Mouse (Mus musculus): ENCODE measurements around the gene D10Jhu81e. TPM values are rescaled to one million over a fixed set of nuclear protein-coding genes. Genes with fewer than 3 reads are reported as not detected.
"Not testable (repeated sequence)": the region's sequence is repeated elsewhere in the genome, so short reads cannot be mapped to it uniquely, and the experiment has no call there.

D10Jhu81e gene
- polyA plus RNA-seq, 1 experiment from 2014 or later: 19.0 TPM

DNA sequence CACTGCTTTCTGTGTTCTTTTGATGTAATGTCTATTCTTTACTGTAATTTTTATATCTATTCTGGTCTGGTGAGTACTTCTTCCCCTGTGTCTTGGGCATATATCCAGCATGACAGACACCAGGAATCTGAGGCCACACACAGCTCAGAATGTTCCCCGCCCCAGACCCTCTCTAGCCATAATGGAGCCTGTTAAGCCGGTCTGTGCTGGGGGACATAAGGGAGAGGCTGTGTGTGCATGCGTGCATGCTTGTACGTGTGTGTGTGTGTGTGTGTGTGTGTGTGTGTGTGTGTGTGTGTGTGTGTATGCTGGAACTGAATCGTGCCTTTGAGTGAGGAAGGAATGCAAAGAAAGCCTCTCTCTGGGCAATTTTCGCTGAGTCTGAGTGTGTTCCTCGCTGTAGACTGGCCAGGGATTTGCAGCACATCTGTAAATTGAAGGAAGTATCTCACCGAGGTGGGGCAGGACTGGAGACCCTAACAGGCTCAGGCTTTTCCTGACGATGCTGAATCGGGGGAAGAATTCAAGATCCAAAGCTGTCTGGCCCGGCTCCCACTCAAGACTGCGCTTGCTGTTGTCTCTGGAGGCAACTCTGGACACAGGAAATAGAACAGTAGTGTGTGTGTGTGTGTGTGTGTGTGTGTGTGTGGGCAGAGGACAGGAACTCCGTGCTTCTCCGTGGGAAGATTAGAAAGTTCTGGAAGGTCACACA is 30.6 kb downstream of the D10Jhu81e start:
- Histone ChIP-seq H3K4me1 (peaks cover 8% of the 10 kb centered on the region), H3K4me3 (no peak overlapping the region), H3K4me2 (replicated peaks) (no peak overlapping the region), H3K27ac (no peak overlapping the region), H3K27me3 (replicated peaks) (no peaks in the 10 kb centered on the region), H3K36me3 (no peaks in the 10 kb centered on the region), H3K9ac (no peak overlapping the region), H3K9me3 (no peaks in the 10 kb centered on the region)
- no peak for ATAC-seq (ENCODE audit: low FRiP score, low read depth)
- WGBS: 77% methylated on average over 14 of the region's 14 CpGs

DNA sequence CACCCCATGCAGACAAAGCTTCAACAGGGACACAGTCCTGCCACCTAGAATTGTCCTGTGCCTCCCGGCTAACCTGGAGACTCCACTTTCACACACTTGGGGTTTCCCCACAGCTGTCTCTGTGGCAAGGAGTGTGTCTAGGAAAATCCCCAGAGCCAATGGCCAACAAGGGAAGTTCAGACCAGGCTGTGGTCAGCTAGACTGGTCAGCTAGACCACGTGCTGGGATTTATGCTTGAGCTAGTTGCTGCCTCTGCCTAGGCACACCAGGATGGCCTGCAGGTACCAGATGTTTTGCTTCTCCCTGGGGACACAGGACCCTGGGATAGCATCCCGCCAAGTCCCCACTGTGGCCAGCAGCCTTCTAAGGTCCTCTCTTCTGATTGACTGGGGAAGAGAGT is 32.4 kb downstream of the D10Jhu81e start:
- no peak overlapping the region for H3K4me2 ChIP-seq (replicated peaks)
- WGBS: 87% methylated on average over 3 of the region's 3 CpGs
- H3K27me3 ChIP-seq (replicated peaks): no peaks in the 10 kb centered on the region
- H3K36me3 ChIP-seq: no peaks in the 10 kb centered on the region
- peaks cover 8% of the 10 kb centered on the region for H3K4me1 ChIP-seq
- ATAC-seq (ENCODE audit: low FRiP score, low read depth): no peak
- no peaks in the 10 kb centered on the region for H3K9me3 ChIP-seq
- no peak overlapping the region for H3K27ac ChIP-seq
- no peak overlapping the region for H3K4me3 ChIP-seq
- H3K9ac ChIP-seq: no peak overlapping the region

DNA sequence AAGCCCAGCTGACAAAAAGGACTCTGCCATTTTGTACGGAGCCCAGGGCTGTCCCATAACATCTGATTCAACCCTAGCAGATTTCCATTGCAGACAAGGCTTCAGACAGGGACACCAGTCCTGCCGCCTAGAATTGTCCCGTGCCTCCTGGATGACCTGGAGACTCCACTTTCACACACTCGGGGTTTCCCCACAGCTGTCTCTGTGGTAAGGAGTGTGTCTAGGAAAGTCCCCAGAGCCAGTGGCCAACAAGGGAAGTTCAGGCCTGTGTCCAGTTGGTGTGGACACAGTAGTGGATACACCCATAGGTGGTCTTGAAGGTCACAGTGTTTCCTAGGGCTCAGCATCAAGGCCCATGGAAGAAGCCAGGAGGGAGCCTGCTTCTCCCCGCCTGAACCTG is 33.6 kb downstream of the D10Jhu81e start:
- Histone ChIP-seq H3K4me3 (no peak overlapping the region), H3K36me3 (no peaks in the 10 kb centered on the region), H3K9me3 (no peaks in the 10 kb centered on the region), H3K27me3 (replicated peaks) (no peaks in the 10 kb centered on the region), H3K4me1 (peaks cover 8% of the 10 kb centered on the region), H3K27ac (no peak overlapping the region), H3K4me2 (replicated peaks) (no peak overlapping the region), H3K9ac (no peak overlapping the region)
- WGBS: 85% methylated on average over 5 of the region's 5 CpGs
- ATAC-seq (ENCODE audit: low FRiP score, low read depth): no peak

DNA sequence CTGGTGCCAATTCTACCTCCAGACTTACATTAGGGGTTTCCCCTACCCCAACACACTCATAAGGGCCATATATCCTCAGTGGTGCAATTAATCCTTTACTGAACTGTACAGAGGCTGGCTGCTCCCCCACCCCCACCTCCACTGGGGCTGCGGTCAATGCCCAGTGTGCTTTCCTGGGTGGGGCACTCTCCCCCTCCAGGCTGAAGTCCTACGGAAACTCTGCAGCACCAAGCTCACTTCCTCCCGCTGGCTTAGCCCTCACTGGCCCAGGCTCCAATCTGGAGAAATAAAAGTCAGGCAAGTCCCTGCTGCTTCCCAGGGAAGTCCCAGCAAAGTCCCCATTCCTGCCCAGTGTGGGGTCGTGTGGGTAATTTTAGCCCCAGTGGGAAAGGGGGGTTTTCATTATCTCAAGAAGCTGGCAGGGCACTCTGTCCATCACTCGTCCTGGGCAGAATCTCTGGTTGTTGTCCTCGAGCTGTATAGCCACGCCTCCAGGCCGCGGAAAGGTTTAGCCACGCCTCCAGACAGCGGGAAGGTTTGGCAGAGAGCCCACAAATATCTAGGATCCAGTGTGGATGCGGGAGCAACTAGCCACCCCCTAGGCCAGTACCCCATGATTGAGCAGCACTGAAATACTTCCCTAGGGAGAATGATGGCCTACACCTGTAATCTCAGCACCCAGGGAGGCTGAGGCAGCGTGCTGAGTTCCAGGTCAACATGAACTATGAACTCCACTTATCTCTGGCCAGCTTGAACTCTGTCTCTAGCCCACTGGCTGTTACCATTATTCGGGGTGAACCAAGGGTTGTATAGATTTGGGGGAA is 34.4 kb downstream of the D10Jhu81e start:
- H3K36me3 ChIP-seq: no peaks in the 10 kb centered on the region
- no peak overlapping the region for H3K4me3 ChIP-seq
- peak; percentile 66 for ATAC-seq (ENCODE audit: low FRiP score, low read depth)

DNA sequence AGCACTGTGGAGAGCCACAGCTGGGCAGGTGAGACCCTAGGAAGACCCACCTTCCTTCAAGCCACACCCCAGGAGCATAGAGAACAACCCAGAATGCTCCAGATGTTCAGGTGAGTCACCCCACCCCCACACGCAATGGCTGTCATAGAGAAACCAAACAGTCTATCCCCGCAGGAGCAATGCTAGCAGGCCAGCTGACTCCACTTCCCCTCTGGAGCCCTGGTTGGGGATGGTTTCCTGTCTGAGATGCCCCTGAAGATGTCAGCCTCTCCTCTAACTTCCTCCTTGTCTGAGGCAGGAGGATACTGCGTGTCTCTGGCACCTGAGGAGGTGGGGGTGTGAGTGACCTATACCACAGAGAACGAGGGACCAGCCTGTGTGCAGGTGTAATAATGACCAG is 35.2 kb downstream of the D10Jhu81e start:
- Histone ChIP-seq H3K27ac (no peak overlapping the region), H3K4me3 (no peak overlapping the region), H3K36me3 (no peaks in the 10 kb centered on the region), H3K4me2 (replicated peaks) (no peak overlapping the region), H3K27me3 (replicated peaks) (no peaks in the 10 kb centered on the region), H3K4me1 (peaks cover 8% of the 10 kb centered on the region), H3K9me3 (no peaks in the 10 kb centered on the region), H3K9ac (no peak overlapping the region)
- WGBS: 80% methylated on average over 4 of the region's 4 CpGs
- ATAC-seq (ENCODE audit: low FRiP score, low read depth): peak; percentile 25; the same call in 1 of the 2 replicates

More for the DNA sequence above, 34.4 kb downstream of the D10Jhu81e start:
- H3K9me3 ChIP-seq: no peaks in the 10 kb centered on the region
- H3K4me1 ChIP-seq: peaks cover 8% of the 10 kb centered on the region
- H3K4me2 ChIP-seq (replicated peaks): peak overlapping the region; percentile 45
- WGBS: 14% methylated on average over 14 of the region's 14 CpGs
- H3K27ac ChIP-seq: no peak overlapping the region
- H3K27me3 ChIP-seq (replicated peaks): no peaks in the 10 kb centered on the region
- H3K9ac ChIP-seq: no peak overlapping the region

DNA sequence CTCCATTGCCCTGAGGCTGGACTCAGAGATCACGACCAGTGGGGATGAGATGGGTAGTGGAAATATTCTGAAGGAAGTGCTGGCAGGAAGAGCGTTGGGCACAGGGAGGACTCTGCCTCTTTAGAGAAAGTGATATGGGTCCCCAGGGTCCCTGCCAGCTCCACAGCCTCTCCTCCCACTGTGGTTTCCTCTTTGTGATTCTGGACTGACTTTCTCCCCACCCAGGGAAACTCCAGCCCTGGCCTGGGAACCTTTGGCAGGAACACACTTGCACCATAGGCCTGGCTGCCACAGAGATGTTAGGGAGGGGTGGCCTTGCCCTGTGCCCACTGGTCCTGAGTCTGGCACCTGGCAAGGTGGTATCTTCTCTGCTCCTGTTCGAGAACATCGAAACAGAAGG is 39.6 kb downstream of the D10Jhu81e start:
- H3K9ac ChIP-seq: no peak overlapping the region
- no peaks in the 10 kb centered on the region for H3K9me3 ChIP-seq
- no peak overlapping the region for H3K4me2 ChIP-seq (replicated peaks)
- peaks cover 4% of the 10 kb centered on the region; the same call in 1 of the 2 replicates for H3K4me1 ChIP-seq
- H3K27ac ChIP-seq: no peak overlapping the region
- no peaks in the 10 kb centered on the region for H3K27me3 ChIP-seq (replicated peaks)
- WGBS: 78% methylated on average over 4 of the region's 4 CpGs
- no peak for ATAC-seq (ENCODE audit: low FRiP score, low read depth)
- H3K4me3 ChIP-seq: no peak overlapping the region
- H3K36me3 ChIP-seq: no peaks in the 10 kb centered on the region

DNA sequence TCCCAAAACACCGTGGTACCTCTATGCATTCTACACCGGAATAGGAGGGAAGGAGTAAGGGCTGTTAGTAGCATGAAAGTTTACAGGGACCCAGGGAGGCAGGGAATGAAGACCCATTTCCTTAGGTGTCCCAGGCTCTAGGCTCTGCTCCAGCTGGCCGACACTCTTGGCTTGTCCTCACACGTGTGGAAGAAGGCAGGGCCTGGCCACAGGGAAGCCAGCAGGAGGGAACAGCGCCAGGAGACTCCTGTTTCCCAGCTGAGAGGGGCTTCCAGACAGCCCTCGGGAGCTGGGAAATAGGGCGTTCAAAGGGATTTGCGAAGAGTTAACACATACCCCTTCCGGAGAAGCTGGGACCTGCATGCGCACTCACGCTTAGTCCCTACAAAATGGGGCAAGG is 40.2 kb downstream of the D10Jhu81e start:
- no peaks in the 10 kb centered on the region for H3K27me3 ChIP-seq (replicated peaks)
- WGBS: 57% methylated on average over 11 of the region's 11 CpGs
- no peaks in the 10 kb centered on the region for H3K36me3 ChIP-seq
- ATAC-seq (ENCODE audit: low FRiP score, low read depth): no peak
- H3K4me2 ChIP-seq (replicated peaks): no peak overlapping the region
- H3K27ac ChIP-seq: no peak overlapping the region
- H3K4me1 ChIP-seq: no peaks in the 10 kb centered on the region
- no peaks in the 10 kb centered on the region for H3K9me3 ChIP-seq
- no peak overlapping the region for H3K4me3 ChIP-seq
- no peak overlapping the region for H3K9ac ChIP-seq

DNA sequence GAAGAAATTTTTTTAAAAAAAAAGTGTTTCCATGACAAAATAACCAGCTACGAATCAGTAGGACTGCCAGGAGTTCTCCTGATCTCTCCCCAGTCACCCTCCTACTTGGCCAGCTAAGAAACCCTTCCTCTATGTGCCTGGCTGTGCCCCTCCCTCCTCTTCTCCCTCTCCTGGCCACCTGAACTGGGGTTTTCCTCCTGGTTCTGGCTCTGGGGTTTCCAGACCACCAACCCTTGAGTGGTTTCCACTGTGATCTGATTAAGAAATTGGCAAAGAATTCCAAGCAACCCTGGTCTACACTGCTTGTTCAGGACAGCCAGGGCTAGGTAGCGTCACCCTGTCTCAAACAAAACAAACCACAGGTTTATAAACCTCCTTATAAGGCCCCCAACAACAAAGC is 40.9 kb downstream of the D10Jhu81e start:
- Histone ChIP-seq H3K9ac (no peak overlapping the region), H3K36me3 (no peaks in the 10 kb centered on the region), H3K4me1 (no peaks in the 10 kb centered on the region), H3K4me3 (no peak overlapping the region), H3K27me3 (replicated peaks) (no peaks in the 10 kb centered on the region), H3K4me2 (replicated peaks) (no peak overlapping the region), H3K27ac (no peak overlapping the region), H3K9me3 (no peaks in the 10 kb centered on the region)
- 84% methylated on average over 2 of the region's 2 CpGs for WGBS
- no peak for ATAC-seq (ENCODE audit: low FRiP score, low read depth)

DNA sequence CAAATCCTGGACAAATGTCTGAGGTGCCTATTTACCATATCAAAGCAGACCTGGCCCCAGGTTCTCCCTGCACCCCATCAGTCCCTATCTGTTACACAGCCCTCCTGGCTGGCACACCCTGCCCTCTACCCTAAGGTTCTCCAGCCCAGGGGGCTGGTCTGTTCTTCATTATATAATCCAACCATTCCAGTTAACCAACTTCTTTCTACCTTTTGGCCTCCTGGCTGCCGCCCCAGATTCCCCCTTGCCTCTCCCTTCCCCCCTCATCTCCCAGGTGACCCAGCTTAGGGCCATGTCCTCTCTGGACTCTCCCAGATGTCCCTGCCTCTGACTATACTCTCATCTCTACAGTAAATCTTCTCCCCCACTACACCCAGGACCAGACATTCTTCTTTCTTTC is 41.7 kb downstream of the D10Jhu81e start:
- Histone ChIP-seq H3K36me3 (no peaks in the 10 kb centered on the region), H3K27ac (no peak overlapping the region), H3K4me3 (no peak overlapping the region), H3K9me3 (no peaks in the 10 kb centered on the region), H3K9ac (no peak overlapping the region), H3K4me1 (no peaks in the 10 kb centered on the region), H3K27me3 (replicated peaks) (no peaks in the 10 kb centered on the region), H3K4me2 (replicated peaks) (no peak overlapping the region)
- ATAC-seq (ENCODE audit: low FRiP score, low read depth): no peak
- 88% methylated on average over 1 of the region's 1 CpGs for WGBS

DNA sequence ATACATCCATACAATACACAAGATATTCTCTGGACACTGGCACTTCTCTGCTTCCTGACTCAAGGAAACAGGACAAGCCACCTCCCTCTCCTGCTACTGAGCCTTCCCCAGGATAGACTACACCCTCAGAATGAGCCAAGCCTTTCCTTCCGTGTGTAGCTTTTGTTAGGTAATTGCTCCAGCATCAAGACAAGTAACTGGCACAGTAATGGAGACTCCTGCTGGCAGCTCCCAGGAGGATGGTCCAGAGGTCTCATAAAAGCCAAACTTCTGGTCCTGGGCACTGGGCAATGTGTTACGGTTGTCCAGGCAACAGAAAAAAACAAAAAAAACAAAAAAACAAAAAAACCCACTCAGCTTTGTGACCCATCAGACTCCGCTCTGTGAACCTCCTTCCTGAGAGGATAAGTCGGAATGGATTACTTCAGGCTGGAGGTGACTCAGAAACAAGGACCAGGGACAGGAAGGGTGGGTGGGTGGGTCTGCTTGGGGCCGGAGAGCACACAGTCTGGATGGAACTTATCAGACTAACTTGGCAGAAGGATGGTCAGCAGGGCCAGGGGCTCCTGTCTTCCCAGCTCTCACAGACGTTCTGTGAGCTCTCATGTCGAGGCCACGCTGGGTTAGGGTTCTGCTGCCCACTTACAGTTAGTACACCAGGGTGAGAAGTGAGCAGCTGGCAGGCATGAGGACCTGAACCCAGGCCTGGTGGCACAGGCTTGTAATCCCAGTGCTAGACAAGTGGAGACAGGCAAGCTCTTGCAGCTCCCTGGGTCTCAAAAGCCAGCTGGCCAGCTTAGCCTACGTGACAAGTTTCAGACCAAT is 42.3 kb downstream of the D10Jhu81e start:
- H3K27me3 ChIP-seq (replicated peaks): no peaks in the 10 kb centered on the region
- H3K4me1 ChIP-seq: no peaks in the 10 kb centered on the region
- no peak overlapping the region for H3K4me3 ChIP-seq
- H3K4me2 ChIP-seq (replicated peaks): no peak overlapping the region
- H3K36me3 ChIP-seq: no peaks in the 10 kb centered on the region
- WGBS: 58% methylated on average over 9 of the region's 9 CpGs
- no peak overlapping the region for H3K9ac ChIP-seq
- no peaks in the 10 kb centered on the region for H3K9me3 ChIP-seq
- no peak for ATAC-seq (ENCODE audit: low FRiP score, low read depth)
- H3K27ac ChIP-seq: no peak overlapping the region

DNA sequence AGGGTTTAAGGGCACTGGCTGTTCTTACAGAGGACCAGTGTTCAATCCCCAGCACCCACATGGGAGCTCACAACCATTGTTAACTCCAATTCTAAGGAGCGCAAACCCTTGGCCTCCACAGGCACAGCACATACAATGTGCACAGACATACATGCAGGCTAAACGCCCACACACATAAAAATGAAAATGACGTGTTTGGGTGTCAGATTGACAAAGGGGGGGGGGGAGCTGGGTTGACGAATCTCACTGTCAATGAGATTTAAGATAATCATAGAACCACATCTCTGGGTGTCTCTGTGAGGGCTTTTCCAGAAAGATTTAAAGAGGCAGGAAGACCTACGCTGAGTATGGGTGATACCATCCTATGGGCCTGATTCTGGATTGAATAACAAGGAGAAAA is 43.3 kb downstream of the D10Jhu81e start:
- Histone ChIP-seq H3K4me1 (no peaks in the 10 kb centered on the region), H3K9ac (no peak overlapping the region), H3K36me3 (no peaks in the 10 kb centered on the region), H3K27me3 (replicated peaks) (no peaks in the 10 kb centered on the region), H3K4me2 (replicated peaks) (no peak overlapping the region), H3K27ac (no peak overlapping the region), H3K9me3 (no peaks in the 10 kb centered on the region), H3K4me3 (no peak overlapping the region)
- WGBS: 90% methylated on average over 5 of the region's 5 CpGs
- no peak for ATAC-seq (ENCODE audit: low FRiP score, low read depth)

DNA sequence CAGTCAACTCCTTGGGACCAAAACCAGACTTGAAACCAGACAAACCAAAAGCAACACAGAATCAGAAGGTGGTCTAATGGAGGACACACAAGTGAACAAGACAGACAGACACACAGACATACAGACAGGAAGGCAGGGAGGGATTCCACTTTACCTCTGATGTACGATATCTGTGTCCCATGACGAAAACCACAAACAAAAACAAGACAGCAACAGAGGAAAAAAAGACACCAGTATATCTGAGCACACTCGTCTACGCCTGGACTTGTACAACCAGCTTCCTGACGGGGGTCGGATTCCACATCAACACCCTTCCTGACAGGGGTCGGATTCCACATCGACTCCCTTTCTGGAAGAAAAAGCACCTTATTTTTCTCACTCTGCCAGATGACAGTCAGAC is 44.5 kb downstream of the D10Jhu81e start:
- not testable (repeated sequence) for H3K9me3 ChIP-seq; H3K27ac ChIP-seq; H3K36me3 ChIP-seq; H3K4me1 ChIP-seq; H3K9ac ChIP-seq; ATAC-seq (ENCODE audit: low FRiP score, low read depth); H3K4me3 ChIP-seq; H3K4me2 ChIP-seq (replicated peaks); H3K27me3 ChIP-seq (replicated peaks)
- WGBS: 81% methylated on average over 8 of the region's 8 CpGs

Measured in neural tube, embryonic 12.5 days (tissue).